Mouse (Mus musculus) CH12.LX (cell line): ENCODE results near the gene Pde4b. TPM values are rescaled to one million over a fixed set of nuclear protein-coding genes. Genes with fewer than 3 reads are reported as not detected.
A peak's percentile ranks its signal among the peaks of the same experiment; 100 is the strongest.

ENCODE experiments used
- DNase-seq: peaks from one replicate; pipeline ENCODE4 v3.0.0-alpha.2; 2013; ENCODE audit errors: extremely low read depth
- H3K27ac ChIP-seq: 2 replicates; pipeline ENCODE4 v1.5.1; 2012; ENCODE audit warnings: low read depth, mild to moderate bottlenecking, control low read depth, moderate library complexity; ENCODE audit not compliant: insufficient read depth
- H3K27me3 ChIP-seq: replicated peaks from 2 replicates; pipeline ENCODE3; 2012; ENCODE audit warnings: inconsistent platforms
- H3K36me3 ChIP-seq, 2 experiments: replicated peaks in 1 of 2; 2 replicates each; pipeline versions ENCODE3 to v1.6.1; 2012; ENCODE audit warnings: inconsistent platforms in 1 of 2, low read length in 1 of 2, mild to moderate bottlenecking in 1 of 2, mixed read lengths in 1 of 2, moderate library complexity in 1 of 2; ENCODE audit not compliant: control insufficient read depth in 1 of 2, insufficient read depth in 1 of 2
- H3K4me1 ChIP-seq, 2 experiments: 2 replicates each; pipeline ENCODE4 v1.6.1; 2012; ENCODE audit warnings: inconsistent platforms in 1 of 2, moderate library complexity in 1 of 2; ENCODE audit not compliant: insufficient read depth in 2 of 2, control insufficient read depth in 1 of 2
- H3K4me2 ChIP-seq: 2 replicates; pipeline ENCODE4 v1.6.1; 2012; ENCODE audit warnings: low read depth, mild to moderate bottlenecking, control low read depth; ENCODE audit not compliant: poor library complexity, insufficient read depth, severe bottlenecking
- H3K4me3 ChIP-seq, 3 experiments: fragments of 150-350 bp in 1 of 3; sonication (generic) in 1 of 3; replicated peaks in 1 of 3; 2 replicates each; pipeline versions ENCODE3 to v1.5.1; 2011 to 2012; ENCODE audit warnings: low read depth in 2 of 3, low read length in 2 of 3, mild to moderate bottlenecking in 2 of 3, moderate library complexity in 2 of 3, control low read depth in 1 of 3, improper control_type of control experiment in 1 of 3, inconsistent platforms in 1 of 3, mixed read lengths in 1 of 3; ENCODE audit not compliant: poor library complexity in 1 of 3
- H3K79me2 ChIP-seq: replicated peaks from 2 replicates; pipeline ENCODE4 v1.6.1; 2012; ENCODE audit warnings: mild to moderate bottlenecking, moderate library complexity; ENCODE audit not compliant: control insufficient read depth, poor library complexity, insufficient read depth, severe bottlenecking; ENCODE audit errors: extremely low read depth
- H3K9ac ChIP-seq: 2 replicates; pipeline ENCODE4 v1.6.1; 2012; ENCODE audit warnings: low read depth, mild to moderate bottlenecking, control low read depth, moderate library complexity; ENCODE audit not compliant: insufficient read depth
- H3K9me3 ChIP-seq: replicated peaks from 2 replicates; pipeline ENCODE3; 2012; ENCODE audit warnings: low read length, inconsistent platforms, mixed read lengths
- BHLHE40 ChIP-seq: IDR thresholded peaks from 2 replicates; pipeline ENCODE4 v1.6.1; 2011; ENCODE audit warnings: mild to moderate bottlenecking, low read depth, low read length, improper control_type of control experiment
- CHD1 ChIP-seq: IDR thresholded peaks from 2 replicates; pipeline ENCODE4 v1.6.1; 2012; ENCODE audit warnings: low read depth, low read length, improper control_type of control experiment, inconsistent platforms
- CHD2 ChIP-seq: IDR thresholded peaks from 2 replicates; pipeline ENCODE4 v1.6.1; 2011; ENCODE audit warnings: low read length, improper control_type of control experiment
- E2F4 ChIP-seq: IDR thresholded peaks from 2 replicates; pipeline ENCODE4 v1.6.1; 2011; ENCODE audit warnings: low read depth, low read length, improper control_type of control experiment; ENCODE audit not compliant: insufficient replicate concordance
- ELF1 ChIP-seq: IDR thresholded peaks from 2 replicates; pipeline ENCODE4 v1.6.1; 2014; ENCODE audit warnings: low read depth, mild to moderate bottlenecking, inconsistent platforms, low read length, improper control_type of control experiment
- EP300 ChIP-seq: IDR thresholded peaks from 2 replicates; pipeline ENCODE4 v1.6.1; 2011; ENCODE audit warnings: low read length, improper control_type of control experiment
- ETS1 ChIP-seq: conservative IDR thresholded peaks from 2 replicates; pipeline ENCODE4 v1.6.1; 2012; ENCODE audit warnings: low read depth, mild to moderate bottlenecking, inconsistent platforms, low read length, improper control_type of control experiment, moderate library complexity
- HCFC1 ChIP-seq: IDR thresholded peaks from 2 replicates; pipeline ENCODE4 v1.6.1; 2012; ENCODE audit warnings: low read depth, mild to moderate bottlenecking, inconsistent platforms, low read length, improper control_type of control experiment
- IRF4 ChIP-seq: IDR thresholded peaks from 2 replicates; pipeline ENCODE4 v1.6.1; 2014; ENCODE audit warnings: low read depth, mild to moderate bottlenecking, inconsistent platforms, low read length, improper control_type of control experiment
- JUND ChIP-seq: conservative IDR thresholded peaks from 2 replicates; pipeline ENCODE4 v1.6.1; 2011; ENCODE audit warnings: low read depth, low read length, improper control_type of control experiment
- MEF2A ChIP-seq: IDR thresholded peaks from 2 replicates; pipeline ENCODE4 v1.6.1; 2014; ENCODE audit warnings: low read depth, mild to moderate bottlenecking, inconsistent platforms, low read length, improper control_type of control experiment, borderline replicate concordance
- POLR2AphosphoS2 ChIP-seq: IDR thresholded peaks from 2 replicates; pipeline ENCODE4 v1.6.1; 2011; ENCODE audit warnings: low read depth, low read length, improper control_type of control experiment
- RAD21 ChIP-seq: IDR thresholded peaks from 2 replicates; pipeline ENCODE4 v1.6.1; 2011; ENCODE audit warnings: low read depth, mild to moderate bottlenecking, low read length, improper control_type of control experiment, moderate library complexity
- SMC3 ChIP-seq: IDR thresholded peaks from 2 replicates; pipeline ENCODE4 v1.6.1; 2011; ENCODE audit warnings: low read depth, low read length, improper control_type of control experiment
- TCF12 ChIP-seq: IDR thresholded peaks from 2 replicates; pipeline ENCODE4 v1.6.1; 2014; ENCODE audit warnings: low read depth, mild to moderate bottlenecking, inconsistent platforms, low read length, improper control_type of control experiment
- UBTF ChIP-seq: IDR thresholded peaks from 2 replicates; pipeline ENCODE4 v1.6.1; 2012; ENCODE audit warnings: low read depth, mild to moderate bottlenecking, inconsistent platforms, low read length, improper control_type of control experiment, moderate library complexity
- USF1 ChIP-seq: IDR thresholded peaks from 2 replicates; pipeline ENCODE4 v1.6.1; 2014; ENCODE audit warnings: low read depth, mild to moderate bottlenecking, inconsistent platforms, low read length, improper control_type of control experiment
- ZKSCAN1 ChIP-seq: IDR thresholded peaks from 2 replicates; pipeline ENCODE4 v1.6.1; 2012; ENCODE audit warnings: low read depth, inconsistent platforms, low read length, improper control_type of control experiment, borderline replicate concordance
- ZNF384 ChIP-seq: IDR thresholded peaks from 2 replicates; pipeline ENCODE4 v1.6.1; 2012; ENCODE audit warnings: low read depth, low read length, improper control_type of control experiment, inconsistent platforms
- dilution Hi-C: fragments of 300-500 bp; cut with MboI; formaldehyde crosslinking; loops from 2 replicates; pipeline ENCODE4 v1.14.3; 2020; ENCODE audit warnings: low sequenced_read_pairs; ENCODE audit not compliant: extremely low pct_unique_long_range_greater_than_20kb, extremely low pct_ligation_motif_present
- in situ Hi-C: fragments of 300-500 bp; cut with MboI; formaldehyde crosslinking; loops from 3 replicates; pipeline ENCODE4 v1.14.3; 2019; ENCODE audit warnings: low sequenced_read_pairs, low pct_ligation_motif_present, low pct_unique_long_range_greater_than_20kb, mixed read lengths
- polyA plus RNA-seq: library from polyadenylated mRNA; unstranded; fragments of >175 nt; gene quantifications from 2 replicates; pipeline ENCODE4 v1.2.1, GENCODE M21; 2012; ENCODE audit warnings: low read depth; ENCODE audit not compliant: insufficient read length
- total RNA-seq, 2 experiments: library from RNA; depleted of rRNA; stranded (reverse); fragments of 300-350 nt in 1 of 2; fragments of >200 nt in 1 of 2; gene quantifications; 2 replicates each; pipeline ENCODE4 v1.2.3; 2012 to 2014

Gene Pde4b
- total and polyA plus RNA-seq, 3 experiments: 9.6 to 24.2 (median 21.8) TPM

DNA sequence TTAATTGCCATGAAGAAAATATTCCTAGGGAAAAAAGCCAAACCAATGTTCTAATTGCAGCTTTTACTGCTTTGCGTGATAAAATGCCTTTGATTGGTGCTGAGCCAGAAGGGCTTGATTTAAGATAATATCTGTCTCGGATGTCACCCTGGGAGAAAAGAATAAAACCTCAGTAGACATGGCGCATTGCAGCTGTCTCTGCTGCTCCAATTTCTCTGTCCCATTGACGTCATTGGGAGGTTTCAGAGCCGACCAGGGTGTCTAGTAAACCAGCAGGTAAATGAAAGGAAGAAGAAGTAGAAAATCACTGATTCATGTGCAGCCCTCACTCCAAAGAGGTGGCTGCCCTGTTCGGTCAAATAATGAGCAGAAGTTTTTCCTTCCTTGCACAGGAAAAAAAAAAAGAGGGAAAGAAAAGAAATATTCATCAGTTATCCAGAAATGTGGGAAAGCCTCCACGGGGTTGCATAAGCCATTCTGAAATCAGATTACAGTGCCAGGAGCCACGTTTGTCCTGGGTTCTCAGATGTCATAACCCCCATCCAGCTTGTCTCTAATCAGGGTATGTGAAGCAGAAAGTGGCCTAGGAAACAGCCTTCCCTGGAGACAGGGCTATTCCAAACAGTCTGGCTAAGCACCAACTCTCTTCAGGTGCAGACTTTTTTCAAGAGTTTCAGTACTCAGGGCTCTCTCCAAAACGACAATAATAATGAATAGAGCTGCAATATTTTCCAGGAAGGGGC is 344.9 kb downstream of the Pde4b start (continued):
- TF ChIP-seq UBTF (no peak), TCF12 (peak; percentile 50; the same call in 1 of the 2 replicates), CHD2 (no peak)
- TF ChIP-seq, all 38 proteins: peak for 6

DNA sequence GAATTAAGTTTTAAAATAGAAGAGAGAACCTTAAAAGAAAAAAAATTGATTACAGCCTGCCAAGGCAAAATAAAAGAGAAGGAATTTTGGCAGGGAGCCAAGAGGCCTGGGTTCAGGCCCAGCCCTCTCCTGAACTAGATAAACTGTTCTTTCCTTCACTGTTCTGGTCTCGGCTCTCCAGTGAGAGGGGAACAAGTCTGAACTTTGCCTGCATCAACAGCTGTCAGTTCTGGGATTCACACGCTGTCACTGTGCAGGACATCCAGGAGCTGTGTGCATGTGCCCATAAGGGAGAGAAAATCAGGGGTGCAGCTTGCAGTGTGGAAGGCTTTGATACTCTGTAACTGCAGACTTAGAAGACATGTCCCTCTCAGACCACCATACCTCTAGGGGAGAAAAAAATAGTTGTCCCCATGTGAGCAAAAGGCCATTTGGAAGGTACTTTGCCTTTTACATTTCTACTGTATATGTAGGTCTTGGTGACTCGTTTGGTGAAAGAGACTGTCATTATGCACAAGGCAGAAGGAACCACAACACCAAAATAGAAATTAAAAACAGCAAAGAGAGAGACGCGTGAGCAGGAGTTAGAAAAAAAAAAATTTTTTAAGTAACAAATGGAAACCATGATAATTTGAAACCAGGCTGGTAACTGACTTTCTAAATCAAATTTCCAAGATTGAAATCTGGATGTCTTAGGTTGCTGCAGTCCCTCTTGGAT is 352.2 kb downstream of the Pde4b start:
- DNase-seq: peak; percentile 21
- Histone ChIP-seq H3K27me3 (no peaks in the 10 kb centered on the region), H3K4me1 (peaks cover 3 to 18% of the 10 kb centered on the region in 2 experiments; a peak in 3 of 4 replicates), H3K9me3 (no peaks in the 10 kb centered on the region), H3K4me2 (peak overlapping the region; percentile 44; the same call in 1 of the 2 replicates)
- TF ChIP-seq EP300 (peak; percentile 58), E2F4 (no peak), JUND (no peak), IRF4 (peak; percentile 35), RAD21 (no peak), USF1 (no peak), ETS1 (peak; percentile 40; the same call in 1 of the 2 replicates), ZNF384 (peak; percentile 90), CHD1 (no peak), MEF2A (peak; percentile 78; the same call in 1 of the 2 replicates), BHLHE40 (peak; percentile 85), POLR2AphosphoS2 (no peak)
- TF ChIP-seq, all 38 proteins: peak for 6
- H3K27ac ChIP-seq: peak overlapping the region; percentile 70
- no peaks in the 10 kb centered on the region for H3K36me3 ChIP-seq
- H3K4me3 ChIP-seq: no peak overlapping the region
- H3K79me2 ChIP-seq: no peaks in the 10 kb centered on the region
- dilution Hi-C loops: no loop called here
- peak overlapping the region; percentile 3 for H3K9ac ChIP-seq
- in situ Hi-C loops: no loop called here

GRCm38 (mm10) chr4:102440119-102440481 is 352.8 kb downstream of the Pde4b start:
- in situ Hi-C loops: no loop called here
- H3K79me2 ChIP-seq: no peaks in the 10 kb centered on the region
- no peak for DNase-seq
- no peaks in the 10 kb centered on the region for H3K27me3 ChIP-seq
- no peaks in the 10 kb centered on the region for H3K36me3 ChIP-seq
- dilution Hi-C loops: no loop called here
- H3K9me3 ChIP-seq: no peaks in the 10 kb centered on the region
- H3K9ac ChIP-seq: peak overlapping the region; percentile 3
- TF ChIP-seq MEF2A (0 out of 2 replicates have a peak, but pooled peaks have one; percentile 12), CHD1 (peak; percentile 72; the same call in 1 of the 2 replicates), ZKSCAN1 (no peak), SMC3 (no peak), ZNF384 (peak; percentile 64; the same call in 1 of the 2 replicates), EP300 (peak; percentile 23; the same call in 1 of the 2 replicates), HCFC1 (0 out of 2 replicates have a peak, but pooled peaks have one; percentile 14), ELF1 (no peak)
- TF ChIP-seq, all 38 proteins: peak for 5
- Histone ChIP-seq H3K4me2 (peak overlapping the region; percentile 61; the same call in 1 of the 2 replicates), H3K4me1 (peaks cover 3 to 18% of the 10 kb centered on the region in 2 experiments; a peak in 3 of 4 replicates), H3K27ac (no peak overlapping the region), H3K4me3 (no peak overlapping the region)
